Mouse (Mus musculus) embryonic facial prominence, embryonic 11.5 days (tissue): ENCODE measurements at regions not wholly inside any gene's neighbourhood (a gene's known extent, or its start where the extent isn't known, plus 50 kb on each side); places are given as distances from the start of the nearest gene placed in this dataset.

Experiments
- ATAC-seq: fragments of 200-750 bp; cut with Nextera tagmentation; replicated peaks from 2 replicates; pipeline ENCODE4 v1.8.0; 2017; ENCODE audit warnings: low read depth; ENCODE audit not compliant: insufficient number of reproducible peaks, low FRiP score, low TSS enrichment
- DNase-seq: peaks from one replicate; pipeline ENCODE4 v3.0.0-alpha.2; 2015; ENCODE audit warnings: low spot score
- H3K27ac ChIP-seq: fragments of 300-500 bp; sonication (generic); replicated peaks from 2 replicates; pipeline ENCODE4 v1.5.1; 2014; ENCODE audit warnings: mild to moderate bottlenecking, low read depth, low read length, control low read depth
- H3K27me3 ChIP-seq: fragments of 300-500 bp; sonication (generic); 2 replicates; pipeline ENCODE4 v1.6.1; 2014; ENCODE audit warnings: mild to moderate bottlenecking, low read length, moderate library complexity, mixed read lengths; ENCODE audit not compliant: control insufficient read depth, insufficient read depth
- H3K36me3 ChIP-seq: fragments of 300-500 bp; sonication (generic); replicated peaks from 2 replicates; pipeline ENCODE4 v1.6.1; 2014; ENCODE audit warnings: low read depth, mild to moderate bottlenecking, low read length, moderate library complexity, mixed read lengths; ENCODE audit not compliant: control insufficient read depth, insufficient read depth
- H3K4me1 ChIP-seq: fragments of 300-500 bp; sonication (generic); 2 replicates; pipeline ENCODE4 v1.6.1; 2014; ENCODE audit warnings: low read length, mixed read lengths; ENCODE audit not compliant: control insufficient read depth, insufficient read depth
- H3K4me2 ChIP-seq: fragments of 300-500 bp; sonication (generic); 2 replicates; pipeline ENCODE4 v1.6.1; 2014; ENCODE audit warnings: low read depth, mild to moderate bottlenecking, control low read depth, low read length, moderate library complexity
- H3K4me3 ChIP-seq: fragments of 300-500 bp; sonication (generic); 2 replicates; pipeline ENCODE4 v1.5.1; 2014; ENCODE audit warnings: low read depth, low read length, control low read depth
- H3K9ac ChIP-seq: fragments of 300-500 bp; sonication (generic); replicated peaks from 2 replicates; pipeline ENCODE4 v1.6.1; 2014; ENCODE audit warnings: mild to moderate bottlenecking, control low read depth, low read length
- H3K9me3 ChIP-seq: fragments of 300-500 bp; sonication (generic); replicated peaks from 2 replicates; pipeline ENCODE4 v1.6.1; 2016; ENCODE audit warnings: mild to moderate bottlenecking, low read length, inconsistent platforms, mixed read lengths; ENCODE audit not compliant: control insufficient read depth
- WGBS: fragments of 180-500 bp; shearing (Covaris S2); extraction: QIAGEN DNeasy Blood & Tissue Kit; methylation state at CpG from one replicate; pipeline ENCODE4 v1.1.7; 2014; 5-methylcytosine and 5-hydroxymethylcytosine counted together

- Histone ChIP-seq H3K9me3 (no peaks in the 10 kb centered on the region), H3K4me1 (no peaks in the 10 kb centered on the region), H3K4me2 (no peak overlapping the region), H3K4me3 (no peak overlapping the region), H3K27ac (no peak overlapping the region), H3K36me3 (no peaks in the 10 kb centered on the region), H3K9ac (no peak overlapping the region), H3K27me3 (no peaks in the 10 kb centered on the region)
- DNase-seq = no peak
- no peak for ATAC-seq
Measured at GRCm38 (mm10) chr5:91261895-91262294, 122.5 kb downstream of the Areg start.

- no peak overlapping the region for H3K4me2 ChIP-seq
- no peak for DNase-seq
- 86% methylated on average over 1 of the region's 1 CpGs for WGBS
- no peaks in the 10 kb centered on the region for H3K4me1 ChIP-seq
- H3K36me3 ChIP-seq = no peaks in the 10 kb centered on the region
- no peaks in the 10 kb centered on the region for H3K9me3 ChIP-seq
- no peak overlapping the region for H3K9ac ChIP-seq
- no peak overlapping the region for H3K27ac ChIP-seq
- ATAC-seq = no peak
- no peak overlapping the region for H3K4me3 ChIP-seq
- H3K27me3 ChIP-seq = no peaks in the 10 kb centered on the region
Measured at GRCm38 (mm10) chr5:91262526-91262925, 123.1 kb downstream of the Areg start.

GRCm38 (mm10) chr5:91270747-91271146 lies 131.3 kb downstream of the Areg start:
- H3K9me3 ChIP-seq = no peaks in the 10 kb centered on the region
- no peak overlapping the region for H3K27ac ChIP-seq
- DNase-seq (peak; percentile 5), ATAC-seq (no peak)
- H3K9ac ChIP-seq = no peak overlapping the region
- H3K4me1 ChIP-seq = no peaks in the 10 kb centered on the region
- H3K27me3 ChIP-seq = no peaks in the 10 kb centered on the region
- H3K4me3 ChIP-seq = no peak overlapping the region
- WGBS = 83% methylated on average over 1 of the region's 1 CpGs
- no peaks in the 10 kb centered on the region for H3K36me3 ChIP-seq
- no peak overlapping the region for H3K4me2 ChIP-seq

GRCm38 (mm10) chr5:91271416-91271815 lies 131.4 kb downstream of the Btc start:
- ATAC-seq (no peak), DNase-seq (no peak)
- no peak overlapping the region for H3K27ac ChIP-seq
- H3K9ac ChIP-seq = no peak overlapping the region
- no peaks in the 10 kb centered on the region for H3K9me3 ChIP-seq
- no peak overlapping the region for H3K4me2 ChIP-seq
- no peaks in the 10 kb centered on the region for H3K4me1 ChIP-seq
- H3K4me3 ChIP-seq = no peak overlapping the region
- no peaks in the 10 kb centered on the region for H3K27me3 ChIP-seq
- H3K36me3 ChIP-seq = no peaks in the 10 kb centered on the region

GRCm38 (mm10) chr5:91274411-91274810 lies 128.4 kb downstream of the Btc start:
- Histone ChIP-seq H3K4me2 (no peak overlapping the region), H3K4me3 (no peak overlapping the region), H3K27ac (no peak overlapping the region), H3K27me3 (no peaks in the 10 kb centered on the region), H3K4me1 (no peaks in the 10 kb centered on the region), H3K36me3 (no peaks in the 10 kb centered on the region), H3K9me3 (no peaks in the 10 kb centered on the region), H3K9ac (no peak overlapping the region)
- ATAC-seq = no peak
- WGBS = 88% methylated on average over 3 of the region's 3 CpGs
- DNase-seq = no peak

- H3K36me3 ChIP-seq = no peaks in the 10 kb centered on the region
- WGBS = 83% methylated on average over 3 of the region's 3 CpGs
Measured at GRCm38 (mm10) chr5:91278466-91278865, 124.3 kb downstream of the Btc start.

GRCm38 (mm10) chr5:91279464-91279863 lies 123.3 kb downstream of the Btc start:
- WGBS = 89% methylated on average over 2 of the region's 2 CpGs
- H3K4me1 ChIP-seq = no peaks in the 10 kb centered on the region
- H3K27ac ChIP-seq = no peak overlapping the region
- no peak for DNase-seq
- no peak overlapping the region for H3K4me2 ChIP-seq
- H3K27me3 ChIP-seq = no peaks in the 10 kb centered on the region
- no peak overlapping the region for H3K9ac ChIP-seq
- no peak for ATAC-seq
- no peaks in the 10 kb centered on the region for H3K9me3 ChIP-seq
- H3K36me3 ChIP-seq = no peaks in the 10 kb centered on the region
- H3K4me3 ChIP-seq = no peak overlapping the region

More at GRCm38 (mm10) chr5:91278466-91278865, 124.3 kb downstream of the Btc start:
- no peak overlapping the region for H3K4me3 ChIP-seq
- no peak for ATAC-seq
- H3K4me2 ChIP-seq = no peak overlapping the region
- H3K4me1 ChIP-seq = no peaks in the 10 kb centered on the region
- no peak overlapping the region for H3K27ac ChIP-seq
- no peaks in the 10 kb centered on the region for H3K9me3 ChIP-seq
- DNase-seq = no peak
- no peaks in the 10 kb centered on the region for H3K27me3 ChIP-seq
- no peak overlapping the region for H3K9ac ChIP-seq

- no peak overlapping the region for H3K27ac ChIP-seq
- H3K4me3 ChIP-seq = no peak overlapping the region
- no peak for DNase-seq
- ATAC-seq = no peak
- WGBS = 84% methylated on average over 7 of the region's 7 CpGs
- H3K27me3 ChIP-seq = no peaks in the 10 kb centered on the region
- H3K9me3 ChIP-seq = no peaks in the 10 kb centered on the region
- H3K4me2 ChIP-seq = no peak overlapping the region
- no peaks in the 10 kb centered on the region for H3K36me3 ChIP-seq
- H3K4me1 ChIP-seq = no peaks in the 10 kb centered on the region
- H3K9ac ChIP-seq = no peak overlapping the region
Measured at GRCm38 (mm10) chr5:91282969-91283368, 119.8 kb downstream of the Btc start.

GRCm38 (mm10) chr5:91293073-91293472 lies 109.7 kb downstream of the Btc start:
- H3K4me3 ChIP-seq = no peak overlapping the region
- no peaks in the 10 kb centered on the region for H3K9me3 ChIP-seq
- no peaks in the 10 kb centered on the region for H3K4me1 ChIP-seq
- ATAC-seq (no peak), DNase-seq (no peak)
- H3K4me2 ChIP-seq = no peak overlapping the region
- H3K27me3 ChIP-seq = no peaks in the 10 kb centered on the region
- no peak overlapping the region for H3K9ac ChIP-seq
- 57% methylated on average over 4 of the region's 4 CpGs for WGBS
- H3K36me3 ChIP-seq = no peaks in the 10 kb centered on the region
- no peak overlapping the region for H3K27ac ChIP-seq
